Mouse (Mus musculus): ENCODE measurements around the gene Hes5. TPM values are rescaled to one million over a fixed set of nuclear protein-coding genes. Genes with fewer than 3 reads are reported as not detected.
A peak's percentile ranks its signal among the peaks of the same experiment; 100 is the strongest.

Hes5 gene
- polyA plus RNA-seq, 1 experiment from 2014 or later: 20.1 TPM

DNA sequence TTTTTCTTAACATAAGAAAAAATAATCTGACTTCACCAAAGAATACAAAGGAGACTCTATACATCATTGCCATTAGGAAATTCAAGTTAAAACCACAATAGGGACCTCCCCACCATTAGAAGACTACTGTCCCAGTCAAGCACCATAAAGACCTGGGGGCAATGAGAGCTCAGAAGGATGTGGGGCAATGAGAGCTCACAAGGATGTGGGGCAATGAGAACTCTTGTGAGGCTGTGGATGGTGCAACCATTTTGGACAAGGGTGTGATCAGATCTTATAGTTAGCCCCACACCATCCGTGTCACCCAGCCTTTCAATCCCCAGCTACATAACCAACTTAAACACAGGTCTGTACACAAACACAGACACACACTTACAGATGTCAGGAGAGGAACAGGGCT is 23.0 kb upstream of the Hes5 start:
- H3K4me2 ChIP-seq (replicated peaks; ENCODE audit: low read depth, low read length): no peak overlapping the region
- no peak for ATAC-seq (ENCODE audit: low FRiP score, low TSS enrichment)
- H3K4me1 ChIP-seq (ENCODE audit: insufficient read depth, low read length): no peaks in the 10 kb centered on the region
- 63% methylated on average over 1 of the region's 1 CpGs for WGBS
- H3K27me3 ChIP-seq (ENCODE audit: insufficient read depth, low read length): no peaks in the 10 kb centered on the region
- H3K36me3 ChIP-seq (ENCODE audit: insufficient read depth, low read length): no peaks in the 10 kb centered on the region
- no peak overlapping the region for H3K4me3 ChIP-seq (ENCODE audit: low read length)
- H3K27ac ChIP-seq (ENCODE audit: low read length): no peak overlapping the region
- no peaks in the 10 kb centered on the region for H3K9me3 ChIP-seq (ENCODE audit: low read length)
- no peak overlapping the region for H3K9ac ChIP-seq (replicated peaks; ENCODE audit: low read length)

DNA sequence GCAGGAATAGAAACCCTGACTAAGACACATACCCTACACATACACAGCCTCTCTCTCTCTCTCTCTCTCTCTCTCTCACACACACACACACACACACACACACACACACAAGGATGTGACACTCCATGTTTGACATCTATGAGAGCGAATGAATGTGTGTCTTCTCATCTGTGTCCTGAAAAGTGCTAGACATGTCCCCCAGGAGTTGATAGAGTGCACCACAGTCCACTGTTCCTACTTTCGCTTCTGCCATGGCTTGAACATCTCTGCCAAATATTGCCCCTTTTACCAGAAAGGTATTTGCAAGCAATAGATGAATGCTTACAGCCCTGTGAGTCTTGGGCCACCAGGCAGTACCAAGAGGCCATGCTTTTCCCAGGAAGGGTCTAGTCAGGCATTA is 20.6 kb upstream of the Hes5 start:
- H3K27me3 ChIP-seq (ENCODE audit: insufficient read depth, low read length): no peaks in the 10 kb centered on the region
- no peak overlapping the region for H3K9ac ChIP-seq (replicated peaks; ENCODE audit: low read length)
- 85% methylated on average over 2 of the region's 2 CpGs for WGBS
- H3K4me2 ChIP-seq (replicated peaks; ENCODE audit: low read depth, low read length): no peak overlapping the region
- H3K36me3 ChIP-seq (ENCODE audit: insufficient read depth, low read length): no peaks in the 10 kb centered on the region
- no peak overlapping the region for H3K4me3 ChIP-seq (ENCODE audit: low read length)
- ATAC-seq (ENCODE audit: low FRiP score, low TSS enrichment): no peak
- H3K4me1 ChIP-seq (ENCODE audit: insufficient read depth, low read length): no peaks in the 10 kb centered on the region
- H3K9me3 ChIP-seq (ENCODE audit: low read length): no peaks in the 10 kb centered on the region
- H3K27ac ChIP-seq (ENCODE audit: low read length): no peak overlapping the region

DNA sequence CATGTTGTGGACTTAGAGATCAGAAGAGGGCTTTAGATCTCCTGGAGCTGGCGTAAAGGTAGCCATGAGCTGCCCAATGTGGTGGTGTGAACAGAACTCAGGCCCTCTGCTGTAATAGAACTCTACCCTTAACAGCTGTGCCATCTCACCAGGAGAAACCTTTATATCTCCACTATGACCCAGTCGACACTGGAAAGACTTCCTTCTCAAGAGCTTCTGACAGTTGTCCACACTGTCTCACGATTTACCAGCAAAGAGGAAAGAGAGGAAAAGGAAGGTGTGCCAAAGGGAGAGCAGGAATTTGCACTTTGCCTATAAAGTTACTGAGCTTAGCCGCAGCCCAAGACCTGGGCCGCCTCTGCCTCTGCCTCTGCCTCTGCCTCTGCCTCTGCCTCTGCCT is 18.9 kb upstream of the Hes5 start:
- H3K9me3 ChIP-seq (ENCODE audit: low read length): no peaks in the 10 kb centered on the region
- 80% methylated on average over 5 of the region's 5 CpGs for WGBS
- no peak for ATAC-seq (ENCODE audit: low FRiP score, low TSS enrichment)
- peaks cover 10% of the 10 kb centered on the region for H3K4me1 ChIP-seq (ENCODE audit: insufficient read depth, low read length)
- no peak overlapping the region for H3K27ac ChIP-seq (ENCODE audit: low read length)
- no peak overlapping the region for H3K4me2 ChIP-seq (replicated peaks; ENCODE audit: low read depth, low read length)
- no peak overlapping the region for H3K4me3 ChIP-seq (ENCODE audit: low read length)
- no peaks in the 10 kb centered on the region for H3K36me3 ChIP-seq (ENCODE audit: insufficient read depth, low read length)
- no peaks in the 10 kb centered on the region for H3K27me3 ChIP-seq (ENCODE audit: insufficient read depth, low read length)
- H3K9ac ChIP-seq (replicated peaks; ENCODE audit: low read length): no peak overlapping the region

DNA sequence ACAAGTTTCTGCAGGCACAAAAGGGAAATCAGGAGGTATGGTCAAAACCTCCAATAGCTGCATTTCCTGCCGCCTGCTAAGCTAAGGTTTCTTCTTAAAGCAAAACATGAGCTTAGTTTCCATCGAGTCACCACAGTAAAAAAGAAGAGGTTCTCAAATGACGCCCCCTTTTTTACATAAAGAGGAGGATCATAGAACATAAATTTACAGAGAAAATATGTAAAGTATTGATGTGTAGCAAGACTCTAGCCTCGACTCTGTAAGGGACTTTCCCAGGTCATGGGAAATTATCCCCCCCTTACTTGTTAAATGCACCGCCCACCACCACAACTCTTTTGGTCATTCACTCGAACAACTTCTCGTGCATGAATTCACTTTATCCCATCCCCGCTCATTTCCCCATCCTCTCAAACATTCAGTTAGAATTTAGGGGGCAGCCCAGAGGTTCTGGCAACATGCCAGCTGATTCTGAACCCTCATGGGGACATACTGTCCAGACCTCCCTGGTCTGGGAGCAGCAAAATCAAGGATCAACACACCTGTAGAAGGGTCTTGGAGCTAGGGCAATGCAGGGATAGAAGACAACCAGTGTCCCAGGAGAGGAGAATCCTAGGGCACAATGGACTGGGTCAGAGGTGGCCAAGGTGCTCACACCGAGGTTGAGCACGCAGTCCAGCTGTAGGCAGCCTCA is 17.9 kb upstream of the Hes5 start:
- Histone ChIP-seq H3K9me3 (ENCODE audit: low read length) (no peaks in the 10 kb centered on the region), H3K4me3 (ENCODE audit: low read length) (no peak overlapping the region), H3K4me1 (ENCODE audit: insufficient read depth, low read length) (peaks cover 10% of the 10 kb centered on the region), H3K36me3 (ENCODE audit: insufficient read depth, low read length) (no peaks in the 10 kb centered on the region), H3K27ac (ENCODE audit: low read length) (no peak overlapping the region), H3K27me3 (ENCODE audit: insufficient read depth, low read length) (no peaks in the 10 kb centered on the region), H3K4me2 (replicated peaks; ENCODE audit: low read depth, low read length) (no peak overlapping the region), H3K9ac (replicated peaks; ENCODE audit: low read length) (no peak overlapping the region)
- ATAC-seq (ENCODE audit: low FRiP score, low TSS enrichment): no peak
- WGBS: 77% methylated on average over 10 of the region's 10 CpGs

DNA sequence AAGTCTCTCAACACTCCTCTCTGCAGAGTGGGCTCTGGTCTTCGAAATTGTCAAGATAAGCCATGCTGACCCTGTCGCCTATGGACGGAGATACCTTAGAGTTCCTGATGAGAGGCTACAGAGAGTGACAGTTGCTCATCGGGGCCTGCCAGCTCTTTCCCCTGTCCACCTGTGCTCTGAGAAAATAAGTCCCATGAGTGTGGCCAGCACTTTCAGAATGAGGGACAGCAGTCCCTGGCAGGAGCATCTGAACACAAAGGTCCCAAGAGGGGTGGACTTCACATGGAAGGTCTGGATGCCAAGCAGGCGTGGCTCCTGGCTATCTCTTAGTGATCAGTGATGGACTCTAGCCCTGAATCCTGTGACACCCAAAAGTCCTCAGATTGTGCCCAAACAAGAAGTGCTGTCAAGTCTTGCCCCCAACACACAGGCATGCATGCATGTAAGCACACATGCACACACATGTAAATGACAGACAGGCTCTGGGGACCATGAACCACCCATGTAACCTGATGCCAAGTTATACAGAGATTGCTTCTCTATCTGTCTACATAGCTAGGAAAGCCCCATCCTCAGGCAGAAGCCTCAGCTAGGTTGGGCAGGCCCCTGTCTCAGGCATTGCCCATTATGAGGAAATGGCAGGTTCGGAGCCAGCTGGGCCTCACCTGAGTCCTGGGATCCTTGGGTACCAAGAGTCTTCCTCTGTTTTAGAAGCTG is 17.2 kb upstream of the Hes5 start:
- Histone ChIP-seq H3K4me2 (replicated peaks; ENCODE audit: low read depth, low read length) (no peak overlapping the region), H3K4me1 (ENCODE audit: insufficient read depth, low read length) (peaks cover 10% of the 10 kb centered on the region), H3K9ac (replicated peaks; ENCODE audit: low read length) (no peak overlapping the region), H3K4me3 (ENCODE audit: low read length) (no peak overlapping the region), H3K36me3 (ENCODE audit: insufficient read depth, low read length) (no peaks in the 10 kb centered on the region), H3K9me3 (ENCODE audit: low read length) (no peaks in the 10 kb centered on the region), H3K27ac (ENCODE audit: low read length) (no peak overlapping the region), H3K27me3 (ENCODE audit: insufficient read depth, low read length) (0 out of 2 replicates have a peak, but pooled peaks cover 4% of the 10 kb centered on the region)
- no peak for ATAC-seq (ENCODE audit: low FRiP score, low TSS enrichment)
- WGBS: 90% methylated on average over 6 of the region's 6 CpGs

DNA sequence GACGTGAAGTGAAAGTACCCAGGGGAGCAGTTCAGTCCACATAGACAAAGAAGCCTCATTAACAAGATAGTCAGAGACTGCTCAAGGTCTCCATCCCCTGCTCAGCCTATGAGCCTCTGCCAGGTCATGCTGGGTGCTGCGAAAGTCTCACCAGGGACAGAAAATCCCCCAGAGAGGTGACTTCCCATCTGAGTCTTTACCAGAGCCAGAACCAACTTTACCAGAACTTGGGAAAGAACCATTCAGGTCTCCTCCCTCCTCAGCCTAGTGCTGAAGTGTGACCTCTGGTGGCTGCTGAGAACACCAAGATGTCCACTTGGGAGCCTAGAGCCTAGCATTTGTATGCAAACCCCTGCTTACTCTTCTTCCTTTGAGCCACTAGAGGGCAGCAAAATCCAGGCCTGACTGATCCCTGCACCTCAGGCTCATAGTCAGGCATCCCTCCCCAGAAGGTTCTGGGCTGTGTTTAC is 16.6 kb upstream of the Hes5 start:
- H3K4me2 ChIP-seq (replicated peaks; ENCODE audit: low read depth, low read length): no peak overlapping the region
- peak; percentile 74; the same call in 1 of the 2 replicates for ATAC-seq (ENCODE audit: low FRiP score, low TSS enrichment)
- WGBS: 20% methylated on average over 2 of the region's 2 CpGs
- H3K36me3 ChIP-seq (ENCODE audit: insufficient read depth, low read length): no peaks in the 10 kb centered on the region
- no peak overlapping the region for H3K9ac ChIP-seq (replicated peaks; ENCODE audit: low read length)
- no peak overlapping the region for H3K4me3 ChIP-seq (ENCODE audit: low read length)
- H3K27ac ChIP-seq (ENCODE audit: low read length): no peak overlapping the region
- no peaks in the 10 kb centered on the region for H3K9me3 ChIP-seq (ENCODE audit: low read length)
- peaks cover 10% of the 10 kb centered on the region for H3K4me1 ChIP-seq (ENCODE audit: insufficient read depth, low read length)
- H3K27me3 ChIP-seq (ENCODE audit: insufficient read depth, low read length): peaks cover 11% of the 10 kb centered on the region

DNA sequence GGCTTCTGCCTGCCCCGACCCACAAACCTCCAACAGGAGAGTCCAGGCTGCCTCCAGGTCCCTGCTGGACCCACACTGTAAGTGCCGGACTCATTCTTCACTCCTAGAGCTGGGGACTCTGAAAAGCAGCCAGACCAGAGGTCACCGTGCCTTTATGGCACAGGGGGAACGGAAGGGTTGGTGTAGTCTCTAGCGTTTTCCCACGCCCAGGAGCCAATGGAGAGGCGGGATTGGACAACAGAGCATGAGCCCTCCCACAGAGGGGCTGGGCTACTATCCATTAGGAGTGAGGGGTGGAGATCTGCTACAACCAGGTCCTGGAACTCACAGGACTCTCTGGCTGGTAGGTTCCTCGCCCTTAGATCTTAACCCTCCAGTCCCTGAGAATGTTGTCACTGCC is 14.4 kb upstream of the Hes5 start:
- Histone ChIP-seq H3K4me1 (ENCODE audit: insufficient read depth, low read length) (peaks cover 10% of the 10 kb centered on the region), H3K4me3 (ENCODE audit: low read length) (peak overlapping the region; percentile 26), H3K27me3 (ENCODE audit: insufficient read depth, low read length) (peaks cover 28% of the 10 kb centered on the region), H3K36me3 (ENCODE audit: insufficient read depth, low read length) (no peaks in the 10 kb centered on the region), H3K27ac (ENCODE audit: low read length) (peak overlapping the region; percentile 69), H3K4me2 (replicated peaks; ENCODE audit: low read depth, low read length) (peak overlapping the region; percentile 58), H3K9me3 (ENCODE audit: low read length) (no peaks in the 10 kb centered on the region), H3K9ac (replicated peaks; ENCODE audit: low read length) (peak overlapping the region; percentile 56)
- peak; percentile 94 for ATAC-seq (ENCODE audit: low FRiP score, low TSS enrichment)
- WGBS: 2% methylated on average over 8 of the region's 8 CpGs

DNA sequence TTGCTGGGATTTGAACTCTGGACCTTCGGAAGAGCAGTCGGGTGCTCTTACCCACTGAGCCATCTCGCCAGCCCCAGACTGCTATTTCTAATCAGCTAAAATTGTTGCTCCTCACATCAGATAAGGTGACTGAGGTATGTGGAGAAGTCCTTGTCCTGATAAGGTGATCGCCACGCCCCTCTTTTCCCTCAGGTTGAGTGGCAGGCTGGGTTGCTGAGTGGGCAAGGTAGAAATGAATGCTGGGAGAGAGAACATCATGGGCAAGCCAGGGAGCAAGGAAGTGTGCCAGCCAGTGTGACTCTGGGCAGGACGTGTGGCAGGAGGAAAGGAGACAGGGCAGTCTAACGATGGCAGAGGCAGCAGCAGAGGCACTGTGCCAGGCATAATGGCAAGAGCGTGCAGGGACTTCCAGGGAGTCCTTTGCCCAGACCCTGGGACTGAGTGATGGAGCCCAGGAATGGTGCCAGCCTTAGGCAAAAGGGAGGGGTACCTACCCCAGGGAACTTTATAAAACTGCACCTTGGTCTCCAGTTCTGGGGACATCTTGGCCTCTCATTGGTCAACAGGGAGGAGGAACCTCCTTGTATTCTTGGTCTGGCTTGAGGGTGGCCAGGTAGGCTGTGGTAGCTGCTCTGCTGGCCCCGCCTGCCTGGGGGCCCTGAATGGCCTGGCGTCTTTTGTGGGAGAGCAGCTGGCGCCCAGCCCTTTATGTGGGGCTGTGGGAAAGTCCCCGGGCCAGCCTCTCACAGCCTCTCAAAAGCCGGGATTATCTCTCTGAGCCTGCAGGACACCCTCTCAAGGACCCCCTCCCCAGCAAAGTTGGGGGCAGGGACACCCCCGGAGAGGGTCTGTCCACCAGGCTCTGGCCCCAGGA is 12.4 kb upstream of the Hes5 start:
- no peaks in the 10 kb centered on the region for H3K36me3 ChIP-seq (ENCODE audit: insufficient read depth, low read length)
- H3K4me1 ChIP-seq (ENCODE audit: insufficient read depth, low read length): peaks cover 17% of the 10 kb centered on the region
- H3K27me3 ChIP-seq (ENCODE audit: insufficient read depth, low read length): peaks cover 48% of the 10 kb centered on the region
- no peak overlapping the region for H3K4me3 ChIP-seq (ENCODE audit: low read length)
- ATAC-seq (ENCODE audit: low FRiP score, low TSS enrichment): no peak
- H3K9ac ChIP-seq (replicated peaks; ENCODE audit: low read length): no peak overlapping the region
- 53% methylated on average over 14 of the region's 14 CpGs for WGBS
- no peak overlapping the region for H3K4me2 ChIP-seq (replicated peaks; ENCODE audit: low read depth, low read length)
- no peak overlapping the region for H3K27ac ChIP-seq (ENCODE audit: low read length)
- H3K9me3 ChIP-seq (ENCODE audit: low read length): no peaks in the 10 kb centered on the region

DNA sequence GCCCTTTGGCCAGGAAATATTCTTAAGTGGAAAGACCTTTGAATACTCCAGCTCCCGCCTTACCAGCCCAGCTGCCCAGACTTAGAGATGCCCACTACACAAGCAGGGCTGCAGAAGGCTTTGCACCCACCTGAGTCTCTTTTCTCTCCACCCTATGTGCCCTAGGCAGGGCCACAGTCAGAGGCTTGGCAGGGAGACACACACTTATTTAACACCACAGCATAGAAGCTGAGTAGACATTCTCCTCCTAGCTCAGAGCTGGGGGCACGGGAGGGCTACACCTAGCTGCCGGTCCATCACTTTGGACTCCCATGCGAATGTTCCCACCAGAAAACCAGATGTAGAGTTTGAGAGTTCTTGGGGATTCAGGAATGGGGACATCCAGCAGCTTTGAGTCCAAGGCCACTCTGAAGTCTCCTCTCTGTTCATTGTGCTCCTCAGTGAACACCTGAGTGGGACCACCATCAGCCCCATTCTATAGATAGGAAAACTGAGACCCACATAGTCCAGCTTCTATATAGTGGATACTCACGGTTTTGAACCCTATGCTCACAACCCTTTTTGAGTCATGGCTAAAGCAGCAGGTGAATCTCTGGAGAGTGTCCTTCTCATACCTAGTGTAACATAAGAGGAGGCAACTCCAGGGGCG is 11.7 kb upstream of the Hes5 start:
- H3K36me3 ChIP-seq (ENCODE audit: insufficient read depth, low read length): no peaks in the 10 kb centered on the region
- peaks cover 21% of the 10 kb centered on the region for H3K4me1 ChIP-seq (ENCODE audit: insufficient read depth, low read length)
- H3K4me3 ChIP-seq (ENCODE audit: low read length): no peak overlapping the region
- H3K27me3 ChIP-seq (ENCODE audit: insufficient read depth, low read length): peaks cover 56% of the 10 kb centered on the region
- H3K4me2 ChIP-seq (replicated peaks; ENCODE audit: low read depth, low read length): no peak overlapping the region
- no peaks in the 10 kb centered on the region for H3K9me3 ChIP-seq (ENCODE audit: low read length)
- H3K27ac ChIP-seq (ENCODE audit: low read length): no peak overlapping the region
- 73% methylated on average over 6 of the region's 6 CpGs for WGBS
- ATAC-seq (ENCODE audit: low FRiP score, low TSS enrichment): no peak
- H3K9ac ChIP-seq (replicated peaks; ENCODE audit: low read length): no peak overlapping the region
